Mouse (Mus musculus) spleen, adult 2 months (tissue): ENCODE data around the gene Kif1b.

Experiments used
- CTCF ChIP-seq: fragments of 200-500 bp; IDR thresholded peaks from 2 replicates; pipeline ENCODE4 v1.5.1; 2011; ENCODE audit warnings: mild to moderate bottlenecking, inconsistent platforms; ENCODE audit not compliant: insufficient read depth, insufficient read length, insufficient replicate concordance; ENCODE audit errors: extremely low read depth
- POLR2A ChIP-seq: fragments of 200-500 bp; IDR thresholded peaks from 2 replicates; pipeline ENCODE4 v1.6.1; 2011; ENCODE audit warnings: low read depth, low read length, inconsistent platforms

- TF ChIP-seq CTCF (no peak), POLR2A (no peak)
These were observed 36.8 kb upstream of the Kif1b start for GRCm38 (mm10) chr4:149344311-149344710.
